Mouse (Mus musculus) frontal cortex, postnatal 36 days (tissue): Measurements from ENCODE around the gene Stra8.

Experiments
- DNase-seq, 2 experiments: peaks; one replicate each; pipeline ENCODE4 v3.0.0; 2022; ENCODE audit warnings: low spot score in 2 of 2

Gene Stra8

DNA sequence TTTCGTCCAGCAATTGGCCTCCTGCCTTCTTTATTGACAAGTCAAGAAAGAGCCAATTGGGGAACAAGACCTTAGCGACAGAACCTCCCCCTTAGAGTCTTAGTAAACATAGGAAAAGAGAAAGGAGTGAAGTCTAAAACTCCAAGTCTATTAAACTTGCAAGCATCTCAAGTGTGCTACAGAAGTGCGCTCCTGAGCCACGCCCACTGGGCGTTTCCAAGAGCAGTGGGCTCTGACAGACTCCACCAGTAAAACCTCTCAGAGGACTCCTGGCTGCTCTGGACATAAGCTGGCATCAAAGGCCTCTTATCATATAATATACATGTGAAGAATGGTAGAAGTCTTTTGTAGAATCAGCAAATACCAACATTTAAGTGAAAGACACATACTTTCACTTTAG, 16.5 kb upstream of the Stra8 start:
- no peak for DNase-seq

DNA sequence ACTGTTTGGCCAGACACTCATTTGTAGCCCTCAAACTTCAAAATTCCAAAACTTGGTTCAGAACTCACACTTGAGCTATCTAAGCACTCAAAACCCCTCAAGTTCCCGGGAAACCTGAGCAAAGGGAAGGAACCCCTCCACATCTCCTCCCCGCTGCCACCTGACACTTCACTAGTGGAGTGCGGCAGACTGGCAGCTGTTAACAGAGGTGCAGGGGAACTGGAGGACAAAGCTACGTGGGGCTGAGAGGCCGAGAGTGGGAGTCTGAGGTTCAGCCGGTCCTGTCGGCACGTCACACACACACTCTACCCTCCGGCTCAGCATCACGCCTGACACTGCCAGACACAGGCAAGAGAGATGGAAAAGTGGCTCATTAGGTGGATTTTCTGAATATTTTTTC, 16.1 kb upstream of the Stra8 start:
- no peak for DNase-seq

DNA sequence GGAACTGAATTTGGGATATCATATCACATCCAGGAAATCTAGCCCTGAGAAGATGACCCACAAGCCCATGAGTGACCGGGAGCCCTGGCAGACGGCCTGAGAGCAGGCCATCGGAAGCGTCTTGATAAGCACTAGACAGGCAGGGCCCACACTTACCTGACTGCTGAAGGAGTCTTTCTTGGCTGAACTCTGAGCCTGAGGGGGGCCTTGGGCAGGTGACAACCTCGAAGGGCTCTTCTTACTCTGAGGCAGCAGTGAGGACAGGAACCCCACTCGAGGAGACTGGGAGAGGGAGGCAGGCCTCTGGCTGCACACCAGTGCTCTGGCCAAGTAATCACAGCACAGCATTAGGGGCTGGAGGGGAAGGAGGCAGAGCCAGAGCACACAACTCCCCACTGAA, 15.6 kb upstream of the Stra8 start:
- DNase-seq = no peak

DNA sequence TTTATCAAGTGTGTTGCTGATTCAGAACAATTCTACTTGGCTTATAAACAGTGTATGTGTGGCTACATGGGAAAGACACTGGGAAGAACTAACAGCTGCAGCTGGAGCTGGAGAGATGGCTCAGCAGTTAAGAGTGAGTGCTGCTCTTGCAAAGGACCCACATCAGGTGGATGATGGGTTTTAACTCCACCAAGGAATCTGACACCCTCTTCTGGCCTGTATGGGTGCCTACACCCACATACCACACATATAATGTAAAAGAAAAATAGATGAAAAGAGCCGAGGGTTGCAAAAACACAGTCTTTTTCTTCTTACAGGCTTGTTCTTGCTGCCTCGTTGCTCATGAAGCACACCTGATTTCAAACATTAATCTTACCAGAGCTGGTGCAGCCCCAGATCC, 13.8 kb upstream of the Stra8 start:
- DNase-seq = no peak

DNA sequence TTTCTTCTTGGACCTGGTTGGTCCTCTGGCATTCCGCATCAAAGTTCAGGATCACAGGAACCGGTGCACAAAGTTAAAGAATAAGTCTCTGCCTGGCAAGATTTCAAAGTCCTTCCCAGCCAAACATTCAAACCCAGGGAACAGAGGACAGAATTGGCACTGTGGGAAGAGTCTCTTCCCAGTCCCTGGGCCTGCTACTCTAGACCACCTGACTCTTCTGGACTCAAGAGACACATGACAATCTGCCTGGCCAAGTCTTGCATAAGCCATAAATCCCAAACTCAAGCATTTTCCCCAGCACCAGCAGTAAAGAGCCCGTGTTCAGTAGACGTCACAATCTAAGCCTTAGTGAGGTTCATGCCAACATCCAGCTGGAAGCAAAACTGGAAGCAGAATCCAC, 13.3 kb upstream of the Stra8 start:
- peak in 1 of 2 experiments; percentile 17 for DNase-seq

DNA sequence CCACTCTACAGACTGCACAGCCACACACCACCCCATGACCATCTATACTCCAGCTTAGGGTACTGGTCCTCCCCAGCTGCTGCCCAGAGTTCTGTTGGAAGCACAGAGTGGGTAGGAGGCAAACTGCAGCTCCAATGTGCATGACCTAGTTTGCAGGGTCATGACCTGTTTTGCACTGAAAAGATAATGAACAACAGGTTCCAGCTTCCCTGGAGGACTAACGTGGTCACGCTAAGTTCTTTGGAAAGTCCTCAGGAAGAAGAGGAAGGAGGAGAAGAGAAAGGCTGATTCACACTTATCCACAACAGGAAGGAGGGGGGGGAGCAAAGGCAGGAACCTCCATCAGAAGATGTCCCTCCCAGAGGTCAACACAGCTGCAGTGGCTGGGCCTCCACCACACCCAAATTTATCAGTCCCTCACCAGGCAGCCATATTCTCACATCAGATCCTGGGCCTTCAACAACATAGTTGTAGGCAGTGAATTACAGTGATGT, 12.8 kb upstream of the Stra8 start:
- no peak for DNase-seq

DNA sequence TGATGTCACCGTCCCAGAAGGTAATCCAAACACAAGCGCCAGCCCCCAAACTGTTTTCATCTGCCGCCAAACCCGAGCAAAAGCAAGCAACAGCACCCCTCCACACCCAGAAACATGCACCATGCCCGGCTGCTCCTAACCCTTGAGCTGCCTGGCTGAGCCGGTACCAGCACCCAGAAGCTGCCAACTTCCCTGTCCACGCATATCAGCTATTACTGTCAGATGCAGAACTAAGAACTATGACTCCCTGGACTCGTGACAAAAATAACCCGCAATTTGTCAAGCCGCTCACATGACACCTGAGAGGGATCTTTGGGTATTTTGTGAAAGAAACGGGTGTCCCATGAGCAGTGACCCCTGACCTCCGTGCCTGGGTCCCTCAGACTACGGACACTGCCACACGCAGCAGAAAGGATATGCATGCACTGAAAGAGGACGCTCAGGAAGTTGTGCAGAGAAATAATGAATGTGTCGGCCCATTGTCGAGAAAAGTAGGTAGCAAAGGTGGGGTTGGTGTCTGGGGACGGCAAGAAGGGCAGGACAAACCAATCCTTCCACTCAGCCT, 12.2 kb upstream of the Stra8 start:
- DNase-seq = no peak

DNA sequence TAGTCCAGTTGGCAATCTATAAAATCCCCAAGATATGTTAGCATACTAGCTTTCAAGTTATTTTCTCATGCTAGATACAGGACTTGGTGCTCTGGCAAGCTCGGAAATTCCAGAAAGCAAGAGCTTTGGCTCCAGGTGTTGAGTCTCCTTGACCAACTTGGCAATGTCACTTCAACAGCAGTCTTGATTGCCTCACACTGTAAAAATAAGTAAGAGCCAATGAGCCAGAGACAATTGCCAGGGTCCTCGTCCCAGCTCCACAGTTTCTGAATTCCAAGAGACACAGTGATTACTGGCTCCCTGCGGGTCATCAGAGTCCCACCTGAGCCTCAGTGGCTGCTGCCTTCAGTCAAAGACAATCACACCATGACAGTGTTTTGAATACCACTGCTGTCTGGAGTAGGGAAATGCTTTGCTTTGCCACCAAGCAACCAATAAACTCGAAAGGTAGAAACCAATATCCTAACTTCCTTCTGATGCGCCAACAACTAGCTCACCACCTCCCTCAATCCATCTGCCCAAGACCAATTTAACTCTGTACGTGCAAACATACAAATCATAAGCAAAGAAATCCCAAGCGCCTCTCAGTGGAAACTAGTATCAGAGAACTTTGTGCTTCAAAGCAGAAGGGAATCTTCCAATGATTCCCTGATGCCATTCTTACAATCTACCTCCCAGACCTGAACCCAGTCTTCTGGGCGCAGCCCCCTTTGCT, 10.2 kb upstream of the Stra8 start:
- DNase-seq = no peak

DNA sequence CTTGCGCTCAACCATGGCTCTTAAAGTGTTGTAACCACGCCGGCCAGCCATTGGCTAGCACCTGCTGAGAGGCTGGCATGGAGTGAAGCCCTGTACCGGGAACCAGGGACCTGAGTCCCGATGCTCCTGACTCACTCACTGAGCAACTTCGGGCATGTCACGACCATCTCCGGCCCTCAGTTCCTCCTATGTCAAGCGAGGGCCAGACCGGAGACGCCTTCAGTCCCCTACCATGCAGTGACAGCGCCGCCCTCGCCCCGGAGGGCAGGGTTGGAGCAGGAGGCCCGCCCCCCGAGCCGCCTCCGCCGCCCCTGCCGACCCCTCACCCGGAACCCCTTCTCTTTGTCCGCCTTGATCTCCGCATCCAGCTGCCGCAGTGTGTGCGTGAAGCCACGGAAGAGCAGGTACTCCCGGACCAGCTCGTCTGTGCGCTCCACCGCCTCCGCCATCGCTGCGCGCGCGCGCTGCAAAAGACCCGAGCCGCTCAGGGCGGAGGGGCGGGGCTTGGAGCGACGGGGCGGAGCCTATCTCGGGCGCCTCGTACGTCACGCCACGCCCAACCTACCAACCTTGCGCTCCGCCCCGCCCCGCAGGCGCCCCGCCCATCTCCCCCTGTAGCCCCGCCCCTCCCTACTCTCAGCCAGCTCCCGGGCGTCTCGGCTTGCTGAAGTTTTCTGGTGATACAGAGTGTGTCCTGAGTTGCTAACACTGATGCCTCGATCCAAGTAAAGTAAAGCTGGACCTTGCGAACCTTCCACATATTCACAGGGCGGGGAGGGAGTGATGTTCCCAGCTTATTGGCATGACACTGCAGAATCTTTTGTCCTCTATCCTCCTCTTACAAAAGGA, 9.4 kb upstream of the Stra8 start, which contains the start of gene Wdr91:
Gene Wdr91, minus strand, starts transcription at position 506 of the 849 bp plus-strand sequence.
- DNase-seq = peak; percentile 90 to 92

DNA sequence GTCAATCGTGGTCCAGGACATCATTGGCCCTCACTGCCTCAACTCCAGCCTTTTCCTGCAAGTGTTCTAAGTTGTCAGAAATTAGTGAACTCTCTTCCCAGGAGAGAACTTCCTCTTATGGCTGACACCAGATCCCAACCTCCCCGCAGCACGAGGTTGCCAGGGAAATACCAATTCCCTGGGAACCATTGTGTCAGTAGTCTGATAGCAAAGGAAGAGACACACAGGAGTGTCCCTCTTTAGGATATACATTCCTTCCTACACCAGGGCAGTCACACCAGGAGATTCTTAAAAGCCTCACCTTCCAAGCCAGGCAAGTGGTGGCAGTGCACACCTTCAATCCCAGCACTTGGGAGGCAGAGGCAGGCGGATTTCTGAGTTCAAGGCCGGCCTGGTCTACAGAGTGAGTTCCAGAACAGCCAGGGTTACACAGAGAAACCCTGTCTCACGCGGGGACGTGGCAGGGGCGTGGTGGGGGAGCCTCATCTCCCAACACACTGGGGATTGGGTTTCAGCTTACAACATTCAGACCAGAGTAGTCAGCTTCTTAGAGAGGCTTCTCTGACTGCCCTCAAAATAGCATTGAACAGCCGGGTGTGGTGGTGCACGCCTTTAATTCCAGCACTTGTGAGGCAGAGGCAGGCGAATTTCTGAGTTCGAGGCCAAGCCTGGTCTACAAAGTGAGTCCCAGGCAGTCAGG, 6.5 kb upstream of the Stra8 start:
- no peak for DNase-seq

DNA sequence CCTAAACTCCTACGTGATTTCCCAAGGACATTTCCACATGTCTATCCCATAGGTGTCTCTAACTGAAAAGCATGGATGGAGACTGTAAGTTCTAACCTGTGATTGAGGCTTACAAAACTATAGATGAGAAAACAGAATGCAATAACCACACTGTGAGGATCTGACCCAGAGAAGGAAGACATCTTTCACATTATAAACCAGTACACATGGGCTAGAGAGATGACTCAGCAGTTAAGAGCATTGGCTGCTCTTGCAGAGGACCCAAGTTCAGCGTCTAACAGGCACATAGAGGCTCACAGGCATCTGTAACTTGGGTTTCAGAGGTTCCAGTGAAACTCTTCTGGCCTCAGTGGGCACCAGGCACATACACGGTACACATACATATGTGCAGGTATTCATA, 5.5 kb upstream of the Stra8 start:
- no peak for DNase-seq

DNA sequence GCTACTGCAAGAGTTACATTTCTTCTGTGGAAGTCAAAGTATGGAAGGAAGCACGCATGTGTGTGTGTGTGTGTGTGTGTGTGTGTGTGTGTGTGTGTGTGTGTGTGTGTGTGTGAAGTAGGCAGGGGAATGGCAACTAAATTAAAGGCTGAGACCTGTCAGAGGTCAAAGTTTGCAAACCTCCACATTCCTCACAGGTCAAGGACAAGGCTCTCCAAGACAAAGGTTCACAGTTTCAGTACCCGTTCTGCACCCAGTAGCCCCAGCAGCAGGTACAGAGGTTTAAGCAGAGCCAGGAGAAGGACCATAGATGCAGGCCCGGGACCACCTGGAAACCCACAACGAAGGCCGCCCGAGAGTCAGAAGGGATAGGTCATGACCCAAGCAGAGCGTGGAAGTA, 817 bp upstream of the Stra8 start:
- DNase-seq = no peak

DNA sequence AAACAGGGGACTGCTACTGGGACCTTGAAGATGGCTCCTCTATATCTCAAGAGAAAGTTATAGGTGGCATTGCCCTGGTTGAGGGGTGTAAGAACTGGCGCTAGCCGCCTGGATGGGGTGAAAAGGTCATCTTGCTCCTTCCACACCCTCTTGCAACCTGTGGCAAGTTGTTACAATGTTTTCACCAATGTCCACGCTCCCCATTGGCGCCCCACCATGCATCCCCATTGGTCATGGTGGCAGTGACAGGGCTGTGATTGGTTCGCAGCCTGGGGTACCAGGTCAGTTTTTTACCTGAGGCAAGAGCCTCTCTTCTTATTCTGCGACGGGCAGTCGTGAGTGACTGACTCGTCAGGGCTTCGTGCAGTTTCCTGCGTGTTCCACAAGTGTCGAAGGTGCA, 668 bp downstream of the Stra8 start:
- no peak for DNase-seq

DNA sequence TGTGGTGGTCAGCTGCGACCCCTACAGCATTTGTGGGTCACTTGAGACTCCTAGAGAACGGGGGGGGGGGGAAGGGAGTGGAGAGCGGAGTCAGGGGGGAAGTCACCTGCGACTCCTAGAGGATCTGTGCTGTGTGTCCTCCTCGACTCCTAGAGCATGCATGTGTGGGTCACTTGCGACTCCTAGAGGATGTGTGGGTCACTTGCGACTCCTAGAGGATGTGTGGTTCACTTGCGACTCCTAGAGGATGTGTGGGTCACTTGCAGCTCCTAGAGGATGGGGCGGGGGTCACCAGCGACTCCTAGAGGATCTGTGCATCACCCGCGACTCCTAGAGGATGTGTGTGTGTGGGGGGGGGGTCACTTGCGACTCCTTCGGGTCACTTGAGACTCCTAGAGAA, 2.0 kb downstream of the Stra8 start:
- no peak for DNase-seq

DNA sequence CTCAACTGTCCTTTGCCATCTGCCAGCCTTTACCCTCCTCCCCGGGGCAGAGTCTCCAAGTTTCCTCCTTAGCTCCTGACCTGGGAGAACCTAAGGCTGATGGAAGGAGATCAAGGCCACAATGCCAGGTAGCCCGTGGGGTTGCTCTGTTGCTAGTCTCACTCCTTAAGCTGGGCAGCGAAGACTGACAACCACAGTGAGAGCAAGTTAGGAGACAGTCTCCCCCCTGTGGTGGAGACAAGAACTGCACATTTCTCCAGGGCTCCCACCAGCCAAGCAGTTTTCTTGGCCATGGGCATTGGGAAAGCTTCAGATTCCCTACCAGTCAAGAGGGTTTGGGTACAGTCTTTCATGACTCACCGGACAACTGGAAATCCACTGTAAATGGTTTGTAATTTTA, 7.2 kb downstream of the Stra8 start:
- DNase-seq = peak; percentile 61 to 72

DNA sequence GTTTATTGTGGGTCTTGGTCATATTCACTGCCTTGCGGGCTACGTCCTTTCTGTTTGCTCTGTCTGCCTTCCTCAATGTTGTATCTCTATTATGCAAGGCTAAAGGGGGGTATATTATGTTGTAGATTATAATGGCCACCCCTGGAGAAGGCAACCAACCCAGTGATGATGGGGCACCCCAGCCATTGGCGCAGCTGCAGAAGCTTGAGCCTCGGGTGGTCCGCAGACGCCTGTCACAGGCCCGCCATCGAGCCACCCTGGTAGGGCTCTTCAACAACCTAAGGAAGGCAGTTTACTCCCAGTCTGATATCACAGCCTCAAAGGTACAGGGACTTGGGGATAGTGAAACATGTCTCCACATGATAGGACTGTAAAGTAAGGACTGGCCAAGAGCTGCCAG, 7.6 kb downstream of the Stra8 start:
- DNase-seq = no peak

DNA sequence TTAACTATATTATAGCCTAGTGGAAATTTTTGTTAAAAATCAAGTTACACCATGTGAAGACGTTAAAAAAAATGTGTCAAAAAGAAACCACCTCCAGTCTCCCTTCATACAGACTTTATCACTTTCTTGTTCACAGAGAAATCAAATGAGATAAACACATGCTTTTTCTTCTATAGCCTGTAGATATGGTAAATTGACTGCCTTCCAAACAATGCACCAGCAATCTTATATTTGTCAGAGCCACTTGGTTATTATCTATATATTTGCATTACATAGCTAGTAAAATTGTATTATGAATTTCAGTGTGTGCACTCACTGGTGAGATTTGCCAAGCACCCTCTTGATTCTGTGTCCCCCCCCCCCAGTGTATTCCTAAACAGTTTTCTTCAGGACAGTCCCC, 12.7 kb downstream of the Stra8 start:
- DNase-seq = no peak

DNA sequence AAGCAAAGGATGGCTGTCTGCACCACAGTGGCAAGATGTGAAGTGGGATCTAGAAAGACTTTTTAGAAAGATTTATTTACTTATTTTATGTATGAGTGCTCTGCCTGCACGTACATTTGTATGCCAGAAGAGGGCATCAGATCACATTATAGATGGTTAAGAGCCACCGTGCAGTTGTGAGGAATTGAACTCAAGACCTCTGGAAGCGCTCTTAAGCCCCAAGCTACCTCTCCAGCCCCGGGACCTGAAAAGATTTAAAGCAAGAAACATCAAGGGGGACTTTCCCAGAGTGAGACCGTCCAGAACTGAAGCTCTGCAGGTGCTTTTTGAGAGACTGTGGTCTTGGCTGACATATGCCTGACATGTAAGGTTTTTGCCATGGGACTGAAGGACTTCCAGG, 16.8 kb downstream of the Stra8 start:
- DNase-seq = no peak

DNA sequence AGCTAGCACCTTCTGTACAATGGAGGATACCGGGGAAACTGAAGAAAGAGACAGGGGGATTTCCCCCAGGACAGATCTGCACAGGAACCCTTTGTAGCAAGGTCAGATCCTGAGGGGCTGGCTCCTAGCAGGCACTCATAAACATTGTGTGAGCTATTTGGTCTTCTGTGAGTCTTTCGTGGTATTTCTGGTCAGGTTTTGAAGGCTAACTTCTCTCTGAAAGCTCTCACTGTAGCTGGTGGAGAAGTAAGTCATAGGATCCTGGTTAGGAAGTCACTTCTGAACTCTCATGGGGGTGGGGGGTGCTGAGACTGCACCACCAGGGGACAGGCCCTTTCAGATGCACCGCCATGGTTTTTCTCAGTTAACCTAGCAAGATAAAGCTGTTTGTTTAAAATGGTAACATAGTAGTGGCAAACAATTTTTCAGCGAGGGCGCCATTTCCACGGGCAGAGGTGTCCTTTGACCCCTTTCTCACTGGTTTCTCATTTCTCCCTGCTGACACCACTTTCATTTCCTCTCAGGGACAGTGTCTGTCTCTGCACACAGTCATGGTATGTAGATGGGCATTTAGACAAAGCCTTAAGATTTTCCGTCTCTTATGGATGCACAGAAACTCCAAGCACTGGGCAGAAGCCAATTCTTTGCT, 18.4 kb downstream of the Stra8 start:
- DNase-seq = no peak

DNA sequence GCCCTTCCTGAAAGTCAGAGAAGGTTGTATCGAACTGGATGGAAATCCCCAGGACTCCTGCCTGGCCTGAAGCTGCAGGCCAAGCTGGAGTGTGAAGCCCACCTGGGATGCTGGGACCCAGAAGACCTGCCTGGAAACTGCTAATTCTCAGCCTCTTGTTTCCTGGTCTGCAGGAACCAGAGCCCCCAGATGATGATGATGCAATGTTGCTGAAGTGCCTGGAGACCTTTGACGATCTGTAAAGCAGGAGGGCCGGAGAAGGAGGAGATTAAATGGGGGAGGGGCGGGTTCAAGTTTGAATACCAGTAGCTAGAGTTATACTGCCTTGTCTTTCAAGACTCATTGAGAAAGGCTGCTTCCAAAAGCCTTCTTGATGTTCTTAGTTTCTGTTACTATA, 19.0 kb downstream of the Stra8 start:
- no peak for DNase-seq

DNA sequence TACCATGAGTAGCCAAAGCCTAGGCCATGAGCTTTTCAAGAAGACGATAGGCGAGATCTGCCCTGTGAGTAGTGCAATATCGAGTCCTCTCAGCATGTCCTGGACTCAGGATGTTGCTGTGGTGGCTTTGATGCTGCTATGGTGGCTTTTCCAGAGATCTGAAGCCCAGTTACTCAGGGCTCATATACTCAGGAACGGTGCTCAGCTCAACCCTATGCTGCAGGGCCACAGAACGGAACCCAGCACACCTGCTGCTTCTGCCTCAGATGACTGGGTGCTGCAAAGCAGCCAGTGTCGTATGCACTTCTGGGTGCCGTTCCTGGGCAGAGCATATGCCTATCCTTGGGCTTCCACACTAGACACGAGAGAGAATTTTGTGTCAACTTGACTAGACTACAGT, 19.5 kb downstream of the Stra8 start:
- DNase-seq = no peak

DNA sequence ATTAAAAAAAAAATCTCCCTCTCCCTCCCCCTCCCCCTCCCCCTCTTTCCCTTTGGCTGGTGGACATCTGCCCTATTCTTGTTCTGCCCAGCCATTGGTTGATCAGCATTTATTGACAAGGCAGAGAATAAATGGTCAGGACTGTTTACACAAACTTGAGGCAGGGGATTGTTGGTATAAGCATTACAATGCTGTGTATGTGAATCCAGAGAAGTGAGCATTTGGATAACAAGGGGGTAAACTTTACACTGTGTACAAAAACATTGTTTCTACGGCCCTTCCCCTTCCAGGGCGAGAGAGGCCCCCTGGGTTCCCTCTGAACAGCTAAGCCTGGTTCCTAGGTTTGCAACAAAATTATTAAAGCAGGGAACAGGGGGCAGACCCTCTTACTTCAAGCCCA, 21.5 kb downstream of the Stra8 start:
- no peak for DNase-seq
